Mouse (Mus musculus): Measurements from ENCODE around the gene Rab40b. TPM values are rescaled to one million over a fixed set of nuclear protein-coding genes. Genes with fewer than 3 reads are reported as not detected.
"Not testable (repeated sequence)": the region's sequence is repeated elsewhere in the genome, so short reads cannot be mapped to it uniquely, and the experiment has no call there.

Rab40b gene
- polyA plus RNA-seq, 1 experiment, result 9.4 TPM

- no peak for DNase-seq (ENCODE audit: low read depth)
Observed at GRCm38 (mm10) chr11:121368731-121369130, 19.3 kb downstream of the Rab40b start.

DNA sequence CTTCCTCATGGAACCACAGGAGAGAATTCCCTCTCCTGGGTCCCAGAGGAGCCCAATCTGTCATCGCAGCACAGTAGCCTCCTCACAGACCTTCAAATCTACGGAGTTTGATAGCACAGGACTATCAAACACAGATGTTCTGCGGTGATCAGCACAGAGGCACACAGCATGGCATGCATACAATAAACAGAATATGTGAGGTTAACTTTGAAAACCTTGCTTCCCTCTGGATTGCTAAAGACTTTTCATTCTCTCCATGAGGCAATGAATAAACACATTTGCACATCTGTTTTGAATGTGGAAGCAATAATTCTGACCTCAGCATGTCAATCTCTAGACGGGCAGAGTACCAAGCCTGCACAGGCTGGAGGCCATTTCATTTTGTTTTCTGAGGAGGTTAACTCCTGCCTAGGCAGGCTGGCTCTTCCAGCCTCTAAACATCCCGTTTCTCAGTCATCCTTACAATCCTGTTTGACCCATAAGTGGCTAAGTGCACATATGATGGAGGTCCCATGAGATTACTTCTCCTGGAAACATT is 20.8 kb downstream of the Rab40b start:
- DNase-seq (ENCODE audit: low read depth), result no peak

DNA sequence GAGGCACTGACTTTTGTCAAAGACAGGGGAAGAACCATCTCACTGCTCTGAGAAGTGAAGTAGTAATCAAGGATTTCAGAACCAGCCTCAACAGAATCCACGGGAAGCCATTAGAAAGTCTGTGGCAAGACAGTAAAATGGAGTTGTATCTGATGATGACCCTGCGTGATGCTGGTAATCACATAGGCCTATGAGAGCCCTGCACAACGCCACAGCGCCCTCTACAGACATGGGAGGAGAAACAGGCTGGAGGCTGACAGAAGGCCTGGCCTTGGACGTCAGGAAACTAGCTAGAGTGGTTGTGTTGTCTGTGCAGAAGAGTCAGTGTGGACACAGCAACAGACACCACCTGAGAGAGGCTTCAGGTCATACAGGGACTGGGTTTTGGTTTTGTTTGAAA is 25.8 kb downstream of the Rab40b start:
- DNase-seq (ENCODE audit: low read depth), result no peak

DNA sequence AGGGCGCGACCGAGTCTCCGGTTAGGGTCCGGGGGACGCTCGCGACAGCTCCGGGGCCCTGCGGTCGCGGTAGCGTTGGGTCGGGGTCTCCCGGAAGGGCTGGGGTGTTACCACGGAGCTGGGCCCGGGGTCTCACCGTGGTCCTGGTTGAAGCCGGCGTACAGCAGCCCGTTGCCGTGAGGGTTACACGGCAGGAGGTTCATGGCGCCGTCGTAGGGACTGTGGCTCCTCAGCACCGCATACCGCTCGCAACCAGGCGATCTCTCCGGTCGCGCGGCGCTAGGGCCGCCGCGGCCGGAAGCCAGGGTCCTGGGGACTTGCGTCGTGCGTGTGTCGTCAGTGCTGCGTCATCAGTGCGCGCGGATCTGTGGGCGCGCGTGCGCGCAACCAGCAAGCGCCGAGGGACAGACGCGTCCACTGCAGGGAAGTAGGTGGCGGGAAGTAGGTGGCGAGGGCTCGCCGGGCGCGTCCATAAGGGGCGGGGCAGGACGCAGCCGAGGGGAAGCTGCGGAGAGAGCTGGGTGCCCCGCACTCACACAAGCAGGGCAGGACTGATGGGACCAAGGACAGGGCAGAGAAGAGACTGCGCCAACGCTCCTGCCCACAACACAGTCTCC is 33.9 kb downstream of the Rab40b start, which contains the start of gene Wdr45b:
Gene Wdr45b (minus strand): TSS at position 355 of the 617 bp plus-strand sequence.
- DNase-seq (ENCODE audit: low read depth), result peak; percentile 63

- no peak for DNase-seq (ENCODE audit: low read depth)
Observed at GRCm38 (mm10) chr11:121353326-121354090, 34.5 kb downstream of the Rab40b start.

DNA sequence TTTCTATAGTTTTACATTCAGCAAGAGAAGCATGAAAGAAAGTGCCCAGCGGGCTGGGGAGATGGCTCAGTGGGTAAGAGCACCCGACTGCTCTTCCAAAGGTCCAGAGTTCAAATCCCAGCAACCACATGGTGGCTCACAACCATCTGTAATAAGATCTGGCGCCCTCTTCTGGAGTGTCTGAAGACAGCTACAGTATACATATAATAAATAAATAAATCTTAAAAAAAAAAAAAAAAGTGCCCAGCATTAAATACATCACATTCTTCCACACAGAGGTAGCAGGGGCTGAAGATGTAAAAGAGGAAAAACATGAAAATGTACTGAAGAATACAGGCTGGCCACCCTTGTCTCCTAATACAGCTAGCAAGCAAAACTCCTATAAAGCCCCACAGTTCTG is 39.3 kb downstream of the Rab40b start:
- DNase-seq (ENCODE audit: low read depth), result not testable (repeated sequence)

DNA sequence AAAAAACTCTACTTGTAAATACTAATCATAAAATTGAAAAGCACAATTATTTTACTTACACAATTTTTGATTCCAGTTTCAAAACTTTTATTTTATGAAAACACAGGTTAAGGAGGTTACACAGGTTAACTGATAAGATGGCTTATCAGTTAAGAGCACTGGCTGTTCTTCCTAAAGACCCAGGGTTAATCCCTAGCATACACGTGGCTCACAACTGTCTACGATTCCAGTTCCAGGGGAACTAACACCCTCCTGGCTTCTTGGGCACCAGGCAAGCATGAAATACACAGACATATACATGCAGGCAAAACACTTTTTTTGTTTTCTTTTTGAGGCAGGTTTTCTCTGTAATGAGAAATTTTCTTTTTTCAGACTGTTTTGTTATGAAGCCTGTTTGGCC is 39.9 kb downstream of the Rab40b start:
- no peak for DNase-seq (ENCODE audit: low read depth)

- DNase-seq (ENCODE audit: low read depth), result no peak
Observed at GRCm38 (mm10) chr11:121347036-121347435, 41.0 kb downstream of the Rab40b start.

DNA sequence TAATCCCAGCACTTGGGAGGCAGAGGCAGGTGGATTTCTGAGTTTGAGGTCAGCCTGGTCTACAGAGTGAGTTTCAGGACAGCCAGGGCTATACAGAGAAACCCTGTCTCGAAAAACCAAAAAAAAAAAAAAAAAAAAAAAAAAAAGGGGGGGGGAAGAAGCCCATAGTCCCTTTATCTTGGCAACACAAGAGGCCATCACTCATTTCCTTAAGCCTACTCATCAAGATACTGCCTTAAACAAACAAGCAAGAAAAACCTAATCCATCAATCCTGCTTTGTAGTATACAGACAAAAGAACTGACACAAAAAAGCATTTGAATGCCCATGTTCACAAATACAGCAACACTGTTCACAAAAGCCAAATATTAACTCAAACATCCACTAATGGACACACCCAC is 45.6 kb downstream of the Rab40b start:
- not testable (repeated sequence) for DNase-seq (ENCODE audit: low read depth)

DNA sequence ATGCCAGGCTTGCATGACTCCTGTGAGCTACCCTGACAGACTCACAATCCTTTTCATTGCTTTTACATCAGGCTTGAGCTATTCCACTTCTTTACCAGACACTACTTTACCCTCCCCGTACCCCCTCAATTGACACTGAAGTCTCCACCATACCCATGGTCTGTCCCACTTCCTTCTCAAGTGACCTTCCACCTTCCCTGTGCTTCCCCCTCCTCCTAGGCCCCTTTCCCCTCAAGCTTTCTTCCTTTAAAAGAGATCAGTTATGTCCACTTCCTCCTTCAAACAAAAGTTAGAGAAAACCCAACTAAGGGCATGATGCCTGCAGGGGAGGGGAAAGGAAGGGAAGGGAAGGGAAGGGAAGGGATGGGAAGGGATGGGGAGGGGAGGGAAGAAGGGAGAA is 47.8 kb downstream of the Rab40b start:
- no peak for DNase-seq (ENCODE audit: low read depth)

DNA sequence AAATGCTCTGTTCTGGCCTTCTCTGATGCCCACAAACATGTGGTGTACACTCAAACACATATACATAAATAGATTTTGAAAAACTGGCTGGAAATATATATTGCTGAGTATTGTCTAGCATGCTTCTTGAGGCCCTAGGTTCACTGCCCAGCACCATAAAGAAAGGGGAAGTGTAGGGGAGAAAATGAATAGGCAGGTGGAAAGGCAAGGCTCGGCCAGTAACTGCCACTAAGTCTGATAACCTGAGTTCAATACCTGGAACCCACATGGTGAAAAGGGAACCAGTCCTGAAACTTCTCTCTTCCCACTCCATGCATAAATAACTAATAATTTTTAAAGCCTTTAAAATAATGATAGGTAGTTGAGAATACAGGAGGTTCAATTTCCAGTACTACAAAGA is 48.4 kb downstream of the Rab40b start:
- DNase-seq (ENCODE audit: low read depth), result no peak

GRCm38 (mm10) chr11:121331641-121332040 is 56.4 kb downstream of the Rab40b start:
- DNase-seq (ENCODE audit: low read depth), result no peak

DNA sequence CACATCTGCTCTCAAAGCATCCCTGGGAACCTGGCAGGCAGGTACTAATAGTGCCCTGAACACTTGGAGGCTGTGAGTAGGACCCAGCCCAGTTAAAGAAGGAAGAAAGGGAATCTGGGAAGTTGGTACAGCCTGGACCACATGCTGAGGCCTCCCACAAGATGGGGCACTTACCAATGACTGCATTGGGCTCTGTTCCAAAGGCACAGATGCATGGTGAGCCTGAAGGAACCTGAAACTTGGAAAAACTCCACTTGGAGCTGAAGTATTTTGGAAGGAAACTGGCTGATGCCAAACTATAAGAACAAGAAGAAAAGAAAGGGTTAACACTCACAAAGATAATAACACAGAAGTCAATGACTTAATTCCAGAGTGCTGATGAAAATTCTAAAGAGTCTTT is 59.4 kb downstream of the Rab40b start:
- no peak for DNase-seq (ENCODE audit: low read depth)

DNA sequence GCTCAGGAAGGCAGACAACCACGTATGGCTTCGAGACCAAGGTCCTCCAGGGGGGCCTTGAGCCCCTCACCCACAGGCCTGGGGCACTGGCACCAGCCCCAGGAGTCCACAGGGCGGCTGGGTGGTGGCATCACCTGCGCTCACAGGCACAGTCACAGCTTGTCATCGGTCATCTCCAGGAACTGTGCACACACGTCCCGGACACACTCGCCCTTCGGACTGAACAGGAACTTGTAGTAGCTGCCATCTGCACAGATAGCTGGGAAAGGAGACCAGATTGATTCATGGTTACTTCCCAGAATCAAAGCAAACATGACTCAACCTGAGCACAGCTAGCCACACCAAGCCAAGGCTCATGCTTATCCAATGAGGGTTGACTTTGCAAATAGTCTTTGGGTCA is 59.8 kb downstream of the Rab40b start:
- no peak for DNase-seq (ENCODE audit: low read depth)

GRCm38 (mm10) chr11:121326681-121327080 is 61.4 kb downstream of the Rab40b start:
- DNase-seq (ENCODE audit: low read depth), result no peak

- no peak for DNase-seq (ENCODE audit: low read depth)
Observed at GRCm38 (mm10) chr11:121326034-121326433, 62.0 kb downstream of the Rab40b start.

DNA sequence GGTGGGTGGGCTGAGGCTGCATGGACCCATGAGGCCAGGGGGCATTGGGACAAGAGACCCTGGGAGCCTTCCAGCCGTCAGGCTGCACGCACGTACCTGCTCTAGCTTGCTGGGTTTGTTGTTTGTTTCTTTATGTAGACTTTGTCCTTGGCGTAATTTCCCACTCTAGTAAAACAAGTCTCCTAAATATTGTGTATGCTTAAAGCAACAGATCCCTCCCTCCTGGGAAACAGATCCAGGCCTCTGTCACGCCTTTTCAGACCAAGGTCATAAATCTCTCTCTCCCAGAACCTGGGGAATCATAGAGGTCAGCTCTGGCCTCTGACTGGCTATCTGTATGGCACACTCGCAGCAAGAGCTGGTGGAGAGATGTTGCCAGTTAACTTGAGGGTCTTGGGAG is 80.3 kb downstream of the Rab40b start:
- DNase-seq (ENCODE audit: low read depth), result not testable (repeated sequence)

DNA sequence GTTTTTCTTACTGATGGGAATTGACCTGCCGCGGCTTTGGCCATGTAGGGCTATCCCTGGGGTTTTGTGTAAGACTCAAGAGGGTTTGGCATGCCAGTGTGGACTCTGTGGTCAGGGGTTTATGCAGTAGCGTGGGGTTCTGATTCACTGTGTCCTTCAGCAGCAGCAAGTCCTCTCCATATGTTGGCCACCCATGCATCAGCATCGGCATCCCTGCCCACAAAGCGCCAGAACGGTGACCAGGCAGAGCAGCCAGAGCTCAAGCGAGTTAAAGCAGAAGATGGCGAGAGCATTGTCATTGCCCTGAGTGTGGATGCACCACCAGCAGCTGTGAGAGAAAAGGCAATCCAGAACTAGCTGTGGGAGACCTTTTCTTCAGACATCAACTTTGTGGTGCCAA is 81.4 kb downstream of the Rab40b start:
- no peak for DNase-seq (ENCODE audit: low read depth)

Other genes starting within 250 kb of the Rab40b start
- gene Tex19.1, start 242.1 kb downstream of the Rab40b start, polyA plus RNA-seq (2012; rRNA removed), result 0.05 and 0.06 TPM in 2 replicates
- gene Uts2r, start 228.0 kb downstream of the Rab40b start, polyA plus RNA-seq (2012; rRNA removed), result 0.14 TPM in 1 of 2 replicates, not detected in the other
- gene Hexdc, start 183.8 kb downstream of the Rab40b start, polyA plus RNA-seq (2012; rRNA removed), result 22.8 and 36.9 TPM in 2 replicates
- 28.8 and 34.4 TPM in 2 replicates for gene Ogfod3, start 183.5 kb downstream of the Rab40b start, polyA plus RNA-seq (2012; rRNA removed)
- gene Cybc1, start 158.9 kb downstream of the Rab40b start, polyA plus RNA-seq (2012; rRNA removed), result 27.5 and 40.6 TPM in 2 replicates
- 30.3 and 48.1 TPM in 2 replicates for gene Narf, start 151.0 kb downstream of the Rab40b start, polyA plus RNA-seq (2012; rRNA removed)
- 41.4 and 43.9 TPM in 2 replicates for gene Foxk2, start 128.3 kb downstream of the Rab40b start, polyA plus RNA-seq (2012; rRNA removed)
- 51.3 and 66.2 TPM in 2 replicates for gene Wdr45b, start 33.8 kb downstream of the Rab40b start, polyA plus RNA-seq (2012; rRNA removed)
- gene Fn3krp, start 33.1 kb upstream of the Rab40b start, polyA plus RNA-seq (2012; rRNA removed), result 9.8 and 13.6 TPM in 2 replicates
- 1.9 and 2.4 TPM in 2 replicates for gene Fn3k, start 46.7 kb upstream of the Rab40b start, polyA plus RNA-seq (2012; rRNA removed)
- 68.5 and 99.9 TPM in 2 replicates for gene Tbcd, start 63.7 kb upstream of the Rab40b start, polyA plus RNA-seq (2012; rRNA removed)
- 6.7 and 13.2 TPM in 2 replicates for gene Zfp750, start 131.1 kb upstream of the Rab40b start, polyA plus RNA-seq (2012; rRNA removed)